25 mouse cellular contexts compared by ENCODE assay signal in the genomic region with DNA sequence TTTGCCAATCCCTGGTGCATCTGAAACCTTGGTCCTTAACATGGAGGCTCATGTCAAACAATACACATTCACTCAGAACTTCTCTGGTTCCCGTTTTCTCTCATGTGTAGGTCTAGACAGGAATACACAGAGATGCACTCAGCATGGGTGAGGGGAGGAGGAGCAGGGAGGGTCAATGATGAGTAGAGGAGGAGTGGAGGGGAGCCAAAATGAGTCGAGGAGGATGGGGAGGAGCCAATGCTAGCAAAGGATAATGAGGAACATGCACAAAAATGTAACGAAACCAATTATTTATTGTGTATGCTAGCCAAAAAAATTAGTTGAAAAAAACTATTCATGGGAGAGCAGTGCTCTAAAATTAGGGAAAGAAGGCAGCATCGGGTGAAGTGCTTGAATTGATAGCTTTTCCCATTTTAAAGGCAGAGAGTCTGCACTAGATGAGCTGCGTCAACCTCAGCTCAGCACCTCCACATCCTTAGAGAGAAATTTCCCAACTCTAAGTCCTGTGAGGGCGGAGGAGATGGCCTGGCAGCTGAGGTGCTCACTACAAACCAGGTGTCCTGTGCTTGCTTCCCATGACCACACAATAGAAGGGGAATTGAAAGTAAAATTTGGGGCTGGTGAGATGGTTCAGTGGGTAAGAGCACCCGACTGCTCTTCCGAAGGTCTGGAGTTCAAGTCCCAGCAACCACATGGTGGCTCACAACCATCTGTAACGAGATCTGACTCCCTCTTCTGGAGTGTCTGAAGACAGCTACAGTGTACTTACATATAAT.
"Had no signal": no experiment of that assay in that cellular context is flagged by ENCODE, and none has a peak within 500 bp of the region (broad histone marks: within the 10 kb centered on the region; RNA-seq: fewer than 3 reads in every experiment).

No protein-coding gene starts in this region.

- H3K9me3 ChIP-seq: heart, embryonic 10.5 days; heart, embryonic 12.5 days; hindbrain, embryonic 10.5 days; hindbrain, embryonic 12.5 days; intestine, embryonic 15.5 days; limb, embryonic 10.5 days; limb, embryonic 12.5 days; liver, embryonic 13.5 days; liver, embryonic 15.5 days had no signal

- H3K27ac ChIP-seq: gastrocnemius, adult 2 months; heart, embryonic 10.5 days; hindbrain, embryonic 10.5 days; hindbrain, embryonic 12.5 days; hindbrain, embryonic 14.5 days; intestine, embryonic 15.5 days; layer of hippocampus, adult 2 months; left cerebral cortex, adult 2 months; limb, embryonic 10.5 days; limb, embryonic 12.5 days; liver, embryonic 13.5 days; liver, embryonic 15.5 days had no signal

- H3K4me1 ChIP-seq: heart, embryonic 10.5 days; heart, embryonic 12.5 days; intestine, embryonic 15.5 days; limb, embryonic 10.5 days had no signal

- H3K9ac ChIP-seq: heart, embryonic 12.5 days; hindbrain, embryonic 12.5 days; hindbrain, embryonic 14.5 days; intestine, embryonic 15.5 days; limb, embryonic 12.5 days; liver, embryonic 13.5 days; liver, embryonic 15.5 days had no signal

- H3K4me2 ChIP-seq: heart, embryonic 12.5 days; hindbrain, embryonic 12.5 days; hindbrain, embryonic 14.5 days; intestine, embryonic 15.5 days; limb, embryonic 12.5 days; liver, embryonic 11.5 days; liver, embryonic 13.5 days; liver, embryonic 15.5 days had no signal

- DNase-seq: gastrocnemius, adult 2 months; gastrocnemius, postnatal 10 days; gastrocnemius, postnatal 25 days; heart, adult 18-20 months; kidney, adult 18-20 months; kidney, adult 8-10 months; kidney, postnatal 25 days; layer of hippocampus, adult 9-11 months; liver; liver, embryonic 13.5 days had no signal

- H3K36me3 ChIP-seq: heart, embryonic 10.5 days; heart, embryonic 12.5 days; hindbrain, embryonic 10.5 days; hindbrain, embryonic 12.5 days; intestine, embryonic 15.5 days; limb, embryonic 10.5 days; limb, embryonic 12.5 days; liver, embryonic 13.5 days; liver, embryonic 15.5 days had no signal

- ATAC-seq: hindbrain, embryonic 16.5 days; inflammation-experienced regulatory T-cells, adult 6 months; intestine, embryonic 15.5 days; intestine, postnatal 0 days had no signal

- H3K4me3 ChIP-seq: gastrocnemius, adult 2 months; heart, embryonic 10.5 days; heart, embryonic 12.5 days; hindbrain, embryonic 10.5 days; hindbrain, embryonic 12.5 days; intestine, embryonic 15.5 days; layer of hippocampus, adult 2 months; left cerebral cortex, adult 2 months; limb, embryonic 10.5 days; limb, embryonic 12.5 days; liver, embryonic 13.5 days; liver, embryonic 15.5 days had no signal

- H3K27me3 ChIP-seq: hindbrain, embryonic 12.5 days; intestine, embryonic 15.5 days; limb, embryonic 12.5 days had no signal
